Mouse (Mus musculus): ENCODE measurements around the gene Olfr1414. TPM values are rescaled to one million over a fixed set of nuclear protein-coding genes. Genes with fewer than 3 reads are reported as not detected.
A peak's percentile ranks its signal among the peaks of the same experiment; 100 is the strongest.

Olfr1414 gene
- polyA plus RNA-seq, 1 experiment = not detected

DNA sequence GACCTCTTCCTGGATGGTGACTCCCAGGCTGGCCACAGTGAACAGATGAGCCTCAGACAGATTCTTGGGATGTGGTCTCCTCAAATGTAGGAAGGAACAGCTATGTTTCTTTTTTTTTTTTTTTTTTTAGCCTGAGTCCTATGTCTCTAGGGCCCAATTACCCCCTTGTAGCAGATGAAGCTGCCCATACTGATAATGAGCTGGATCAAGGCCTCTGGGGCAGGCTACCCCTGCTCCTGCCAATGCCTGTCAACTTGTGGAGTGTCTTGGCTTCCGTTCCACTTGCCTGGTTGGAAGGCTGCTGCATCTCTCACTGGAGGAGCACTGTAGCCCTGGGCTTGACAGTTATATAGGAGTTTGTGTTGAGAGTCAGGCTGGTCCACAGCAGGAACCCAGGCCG lies 22.5 kb downstream of the Olfr1414 start, which contains the start of gene Olfr1415:
TSS of gene Olfr1415 (minus strand) at position 101 of the 400 bp plus-strand sequence.
- no peaks in the 10 kb centered on the region for H3K27me3 ChIP-seq (replicated peaks; ENCODE audit: control insufficient read depth, insufficient read depth, low read length)
- TF ChIP-seq POLR2A (IDR thresholded peaks at IDR 0.05; ENCODE audit: low read depth, low read length) (no peak), CTCF (conservative IDR thresholded peaks at IDR 0.05; ENCODE audit: insufficient read depth, insufficient read length, low read depth, low read length) (no peak)
- 78% methylated on average over 2 of the region's 2 CpGs for whole genome bisulfite sequencing
- no peak within 1 kb of the TSS for H3K27ac ChIP-seq (ENCODE audit: insufficient read depth, low read depth, low read length)
- DNase-seq = no peak
- H3K36me3 ChIP-seq (ENCODE audit: control insufficient read depth, insufficient read depth, low read length) = no peaks in the 10 kb centered on the region
- H3K4me1 ChIP-seq (ENCODE audit: control insufficient read depth, insufficient read depth, low read length) = no peaks in the 10 kb centered on the region
- H3K4me3 ChIP-seq (ENCODE audit: insufficient read depth, low read depth, low read length) = no peak within 1 kb of the TSS

GRCm38 (mm10) chr1:92485013-92485412 lies 33.4 kb downstream of the Olfr1414 start, which contains the start of gene Olfr1416:
TSS of gene Olfr1416 (minus strand) at chr1:92485113.
- no peak within 1 kb of the TSS for H3K4me3 ChIP-seq (ENCODE audit: insufficient read depth, low read depth, low read length)
- no peak within 1 kb of the TSS for H3K27ac ChIP-seq (ENCODE audit: insufficient read depth, low read depth, low read length)
- H3K36me3 ChIP-seq (ENCODE audit: control insufficient read depth, insufficient read depth, low read length) = no peaks in the 10 kb centered on the region
- no peaks in the 10 kb centered on the region for H3K4me1 ChIP-seq (ENCODE audit: control insufficient read depth, insufficient read depth, low read length)
- no peak for DNase-seq
- no peak for TF ChIP-seq CTCF (conservative IDR thresholded peaks at IDR 0.05; ENCODE audit: insufficient read depth, insufficient read length, low read depth, low read length)
- TF ChIP-seq POLR2A (IDR thresholded peaks at IDR 0.05; ENCODE audit: low read depth, low read length) = no peak
- H3K27me3 ChIP-seq (replicated peaks; ENCODE audit: control insufficient read depth, insufficient read depth, low read length) = no peaks in the 10 kb centered on the region

GRCm38 (mm10) chr1:92474066-92474578 lies 44.3 kb downstream of the Olfr1414 start:
- no peak for TF ChIP-seq CTCF (conservative IDR thresholded peaks at IDR 0.05; ENCODE audit: insufficient read depth, insufficient read length, low read depth, low read length)
- no peak for TF ChIP-seq POLR2A (IDR thresholded peaks at IDR 0.05; ENCODE audit: low read depth, low read length)
- Histone ChIP-seq H3K27me3 (replicated peaks; ENCODE audit: control insufficient read depth, insufficient read depth, low read length) (no peaks in the 10 kb centered on the region), H3K27ac (ENCODE audit: insufficient read depth, low read depth, low read length) (peak overlapping the region; percentile 57; the same call in 1 of the 2 replicates), H3K4me1 (ENCODE audit: control insufficient read depth, insufficient read depth, low read length) (peaks cover 3% of the 10 kb centered on the region; the same call in 1 of the 2 replicates), H3K4me3 (ENCODE audit: insufficient read depth, low read depth, low read length) (peak overlapping the region; percentile 54), H3K36me3 (ENCODE audit: control insufficient read depth, insufficient read depth, low read length) (no peaks in the 10 kb centered on the region; the same call in 1 of the 2 replicates)
- no peak for DNase-seq
- WGBS = 3% methylated on average over 10 of the region's 10 CpGs

- 1% methylated on average over 67 of the region's 67 CpGs for WGBS
- no peak for TF ChIP-seq CTCF (conservative IDR thresholded peaks at IDR 0.05; ENCODE audit: insufficient read depth, insufficient read length, low read depth, low read length)
- TF ChIP-seq POLR2A (IDR thresholded peaks at IDR 0.05; ENCODE audit: low read depth, low read length) = no peak
- Histone ChIP-seq H3K36me3 (ENCODE audit: control insufficient read depth, insufficient read depth, low read length) (no peaks in the 10 kb centered on the region; the same call in 1 of the 2 replicates), H3K4me1 (ENCODE audit: control insufficient read depth, insufficient read depth, low read length) (peaks cover 3% of the 10 kb centered on the region; the same call in 1 of the 2 replicates), H3K27me3 (replicated peaks; ENCODE audit: control insufficient read depth, insufficient read depth, low read length) (no peaks in the 10 kb centered on the region), H3K4me3 (ENCODE audit: insufficient read depth, low read depth, low read length) (peak within 1 kb of the TSS; percentile 89), H3K27ac (ENCODE audit: insufficient read depth, low read depth, low read length) (peak within 1 kb of the TSS; percentile 83)
- peak; percentile 96 for DNase-seq
These were observed 45.1 kb downstream of the Olfr1414 start, which contains the start of gene Ndufa10 for GRCm38 (mm10) chr1:92473165-92474041. TSS of gene Ndufa10 (minus strand) at chr1:92473860.

DNA sequence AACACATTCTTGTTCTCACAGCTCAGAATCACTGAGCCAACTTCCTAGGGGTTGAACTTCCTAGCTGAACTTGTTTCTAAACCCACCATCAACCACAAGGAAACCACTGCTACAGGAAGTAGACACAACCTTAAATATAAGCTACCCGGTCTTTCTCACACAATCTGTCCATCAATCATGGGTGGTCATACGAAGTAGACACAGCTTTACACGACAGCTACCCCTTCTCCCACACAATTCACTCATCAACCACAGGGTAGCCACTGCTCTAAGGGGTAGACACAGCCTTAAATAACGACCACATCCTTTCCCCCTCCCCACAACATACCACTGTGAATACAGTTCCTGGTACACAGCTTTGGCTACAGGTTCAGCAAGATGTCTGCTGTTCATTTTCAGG lies 49.6 kb downstream of the Olfr1414 start:
- Histone ChIP-seq H3K36me3 (ENCODE audit: control insufficient read depth, insufficient read depth, low read length) (peaks cover under 1% of the 10 kb centered on the region), H3K4me1 (ENCODE audit: control insufficient read depth, insufficient read depth, low read length) (peaks cover 3% of the 10 kb centered on the region; the same call in 1 of the 2 replicates), H3K4me3 (ENCODE audit: insufficient read depth, low read depth, low read length) (no peak overlapping the region), H3K27ac (ENCODE audit: insufficient read depth, low read depth, low read length) (no peak overlapping the region), H3K27me3 (replicated peaks; ENCODE audit: control insufficient read depth, insufficient read depth, low read length) (no peaks in the 10 kb centered on the region)
- 73% methylated on average over 4 of the region's 4 CpGs for WGBS
- DNase-seq = no peak
- TF ChIP-seq POLR2A (IDR thresholded peaks at IDR 0.05; ENCODE audit: low read depth, low read length) = no peak
- no peak for TF ChIP-seq CTCF (conservative IDR thresholded peaks at IDR 0.05; ENCODE audit: insufficient read depth, insufficient read length, low read depth, low read length)

DNA sequence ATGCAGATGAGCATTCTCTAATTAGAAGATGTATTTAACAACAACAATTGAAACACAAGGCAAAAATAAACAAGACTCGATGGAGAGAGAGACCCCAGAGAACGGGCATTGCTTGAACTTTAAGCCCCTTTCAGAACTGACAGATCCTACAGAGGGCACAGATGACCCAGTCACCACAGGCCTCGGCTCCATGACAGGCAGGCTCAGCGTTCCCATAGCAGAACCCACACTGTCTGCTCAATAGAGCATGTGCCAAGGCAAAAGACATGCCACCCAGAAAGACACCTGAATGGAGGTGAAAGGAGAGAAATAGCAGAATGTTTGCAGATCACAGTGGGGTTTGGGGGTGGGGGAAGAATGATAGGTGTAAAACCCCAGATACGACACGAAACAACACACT lies 60.0 kb downstream of the Olfr1414 start:
- Histone ChIP-seq H3K4me1 (ENCODE audit: control insufficient read depth, insufficient read depth, low read length) (no peaks in the 10 kb centered on the region), H3K27ac (ENCODE audit: insufficient read depth, low read depth, low read length) (no peak overlapping the region), H3K4me3 (ENCODE audit: insufficient read depth, low read depth, low read length) (no peak overlapping the region), H3K36me3 (ENCODE audit: control insufficient read depth, insufficient read depth, low read length) (peaks cover 8% of the 10 kb centered on the region), H3K27me3 (replicated peaks; ENCODE audit: control insufficient read depth, insufficient read depth, low read length) (no peaks in the 10 kb centered on the region)
- 88% methylated on average over 6 of the region's 6 CpGs for WGBS
- no peak for TF ChIP-seq POLR2A (IDR thresholded peaks at IDR 0.05; ENCODE audit: low read depth, low read length)
- no peak for TF ChIP-seq CTCF (conservative IDR thresholded peaks at IDR 0.05; ENCODE audit: insufficient read depth, insufficient read length, low read depth, low read length)
- no peak for DNase-seq

DNA sequence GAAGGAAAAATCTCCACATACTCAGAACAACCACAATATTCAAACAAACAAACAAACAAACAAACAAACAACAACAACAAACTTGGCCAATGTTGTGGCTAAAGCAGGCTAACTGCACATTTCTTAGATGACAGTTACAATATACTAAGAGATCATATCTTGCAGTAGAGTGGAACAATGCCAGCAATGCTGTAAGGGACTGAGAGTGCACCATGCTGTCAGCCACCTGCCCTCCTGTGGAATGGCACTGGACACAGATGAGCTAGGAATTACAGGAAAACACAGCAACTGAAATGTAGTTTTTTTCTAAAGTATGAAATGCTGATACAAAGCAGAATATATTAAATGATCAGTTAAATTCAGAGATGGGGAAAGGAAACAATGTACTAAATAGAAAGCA lies 60.7 kb downstream of the Olfr1414 start:
- Histone ChIP-seq H3K27ac (ENCODE audit: insufficient read depth, low read depth, low read length) (no peak overlapping the region), H3K4me3 (ENCODE audit: insufficient read depth, low read depth, low read length) (no peak overlapping the region), H3K27me3 (replicated peaks; ENCODE audit: control insufficient read depth, insufficient read depth, low read length) (no peaks in the 10 kb centered on the region), H3K4me1 (ENCODE audit: control insufficient read depth, insufficient read depth, low read length) (no peaks in the 10 kb centered on the region), H3K36me3 (ENCODE audit: control insufficient read depth, insufficient read depth, low read length) (peaks cover 8% of the 10 kb centered on the region)
- no peak for DNase-seq
- no peak for TF ChIP-seq POLR2A (IDR thresholded peaks at IDR 0.05; ENCODE audit: low read depth, low read length)
- TF ChIP-seq CTCF (conservative IDR thresholded peaks at IDR 0.05; ENCODE audit: insufficient read depth, insufficient read length, low read depth, low read length) = no peak

Other genes with a start within 250 kb of the Olfr1414 start
- gene Ndufa10, start 44.8 kb downstream of the Olfr1414 start, polyA plus RNA-seq (2012; rRNA removed) = 242 and 288 TPM in 2 replicates
- not detected in 2 replicates for gene Olfr1416, start 33.5 kb downstream of the Olfr1414 start, polyA plus RNA-seq (2012; rRNA removed)
- gene Olfr1415, start 22.6 kb downstream of the Olfr1414 start, polyA plus RNA-seq (2012; rRNA removed) = not detected in 2 replicates
- gene Olfr1413, start 52.7 kb upstream of the Olfr1414 start, polyA plus RNA-seq (2012; rRNA removed) = not detected in 2 replicates
- not detected in 2 replicates for gene Olfr1412, start 67.1 kb upstream of the Olfr1414 start, polyA plus RNA-seq (2012; rRNA removed)
- gene Olfr1411, start 75.8 kb upstream of the Olfr1414 start, polyA plus RNA-seq (2012; rRNA removed) = not detected in 2 replicates
- gene Olfr1410, start 87.1 kb upstream of the Olfr1414 start, polyA plus RNA-seq (2012; rRNA removed) = not detected in 2 replicates
- gene Olfr12, start 99.1 kb upstream of the Olfr1414 start, polyA plus RNA-seq (2012; rRNA removed) = not detected in 2 replicates
- 176 and 280 TPM in 2 replicates for gene Cops9, start 123.3 kb upstream of the Olfr1414 start, polyA plus RNA-seq (2012; rRNA removed)
- gene Otos, start 130.2 kb upstream of the Olfr1414 start, polyA plus RNA-seq (2012; rRNA removed) = 0.29 and 0.48 TPM in 2 replicates

All from kidney, adult 2 months (tissue).